In the genomic region with DNA sequence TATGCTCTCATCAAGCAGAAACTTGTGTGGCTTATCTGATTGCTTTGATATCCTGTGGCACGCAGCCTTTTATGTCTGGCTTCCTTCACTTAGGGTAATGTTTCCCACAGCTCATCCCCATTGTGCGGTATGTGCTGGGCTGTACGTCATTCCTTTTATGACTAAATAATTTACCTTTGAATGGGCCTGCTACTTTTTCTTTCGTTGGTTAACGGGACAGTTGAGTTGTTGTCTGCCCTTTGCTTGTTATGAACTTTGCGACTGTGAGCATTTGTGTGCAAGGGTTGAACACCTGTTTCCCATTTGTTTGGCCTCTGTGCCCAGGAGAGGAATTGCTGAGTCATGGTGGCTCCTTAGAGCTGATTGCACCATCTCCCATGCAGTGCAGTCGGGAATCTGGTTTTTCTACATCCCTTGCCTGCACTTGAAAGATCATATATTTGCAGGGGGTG, we compare ENCODE assay signal across 9 mouse cellular contexts. TPM values are rescaled to one million over a fixed set of nuclear protein-coding genes. Genes with fewer than 3 reads are reported as not detected.
DNase-seq lines count a peak whose midpoint lies in the region; TF ChIP-seq lines count a peak whose summit lies in the region.
"Had no signal": no experiment of that assay in that cellular context is flagged by ENCODE, and none has a peak within 500 bp of the region (broad histone marks: within the 10 kb centered on the region; RNA-seq: fewer than 3 reads in every experiment).

No protein-coding gene starts in this region.

- H3K27ac ChIP-seq in layer of hippocampus, adult 2 months: peak overlapping the region; percentile 69

- H3K4me3 ChIP-seq in layer of hippocampus, adult 2 months: peak overlapping the region; percentile 2; the same call in 1 of the 2 replicates

- no peak for TF ChIP-seq CTCF in layer of hippocampus, adult 2 months (conservative IDR thresholded peaks at IDR 0.05)

- no peak for DNase-seq in layer of hippocampus, adult 2 months (ENCODE audit: low spot score in 2 of 2)
- DNase-seq in layer of hippocampus, adult 9-11 months: no peak
- DNase-seq in Muller cell, postnatal 12 days (ENCODE audit: inconsistent ontology term): peak; percentile 42
- peak; percentile 75 for DNase-seq in hindlimb bud, embryonic 11.5 days (ENCODE audit: extremely low spot score, low read depth, low spot score)
- DNase-seq in lung, postnatal 4 days: peak; percentile 44 to 48
- no peak for DNase-seq in frontal cortex, postnatal 36 days (ENCODE audit: low spot score in 2 of 2)
- DNase-seq in left cerebral cortex, adult 9 months (ENCODE audit: low spot score in 2 of 2): no peak
- DNase-seq in testis, postnatal 10 days (ENCODE audit: low spot score): no peak
- DNase-seq: heart, postnatal 14 days had no signal

RNA-seq across cellular contexts. Expression of gene Creld1, which starts 4.1 kb away (rescaled TPM):
- total RNA-seq in layer of hippocampus, adult 2 months (2021): 100 to 1,000 TPM; 105 to 120 TPM

RNA-seq across cellular contexts. Expression of gene Prrt3, which starts 14.6 kb away (rescaled TPM):
- 10 to 100 TPM; 53.9 to 59.1 TPM for total RNA-seq in layer of hippocampus, adult 2 months (2021)
- total RNA-seq: heart, postnatal 14 days had no signal

RNA-seq across cellular contexts. Expression of gene Il17rc, which starts 15.9 kb away (rescaled TPM):
- 1 to 10 TPM; 4.7 to 6.3 TPM for total RNA-seq in layer of hippocampus, adult 2 months (2021)

RNA-seq across cellular contexts. Expression of gene Il17re, which starts 28.9 kb away (rescaled TPM):
- under 1 TPM; 0.22 to 0.46 TPM for total RNA-seq in layer of hippocampus, adult 2 months (2021)

RNA-seq across cellular contexts. Expression of gene Emc3, which starts 44.3 kb away (rescaled TPM):
- total RNA-seq in layer of hippocampus, adult 2 months (2021): 10 to 100 TPM; 73.4 to 76.3 TPM

Comparison
In these comparisons a context has a peak if more than half of its experiments do, and no peak if none do; other contexts are left out.
1. DNase-seq: peak in Muller cell, postnatal 12 days (single experiment), hindlimb bud, embryonic 11.5 days (single experiment) and lung, postnatal 4 days (2 of 2); none in layer of hippocampus, adult 2 months (0 of 2), layer of hippocampus, adult 9-11 months (single experiment), frontal cortex, postnatal 36 days (0 of 2), left cerebral cortex, adult 9 months (0 of 2) and testis, postnatal 10 days (single experiment).